Mouse (Mus musculus) hindbrain, embryonic 11.5 days (tissue): ENCODE measurements at regions not wholly inside any gene's neighbourhood (a gene's known extent, or its start where the extent isn't known, plus 50 kb on each side); places are given as distances from the start of the nearest gene placed in this dataset.
"Not testable (repeated sequence)": the region's sequence is repeated elsewhere in the genome, so short reads cannot be mapped to it uniquely, and the experiment has no call there.

ENCODE experiments used
- ATAC-seq: fragments of 200-750 bp; cut with Nextera tagmentation; 2 replicates; pipeline ENCODE4 v1.8.0; 2017; ENCODE audit warnings: mild to moderate bottlenecking, moderate TSS enrichment, moderate library complexity; ENCODE audit not compliant: low FRiP score
- DNase-seq: peaks from one replicate; pipeline ENCODE4 v3.0.0-alpha.2; 2015; ENCODE audit warnings: low spot score
- H3K27ac ChIP-seq: fragments of 300-500 bp; sonication (generic); 2 replicates; pipeline ENCODE4 v1.5.1; 2014; ENCODE audit warnings: mild to moderate bottlenecking, low read depth, low read length
- H3K27me3 ChIP-seq: fragments of 300-500 bp; sonication (generic); 2 replicates; pipeline ENCODE4 v1.6.1; 2014; ENCODE audit warnings: mild to moderate bottlenecking, low read length, moderate library complexity, mixed read lengths; ENCODE audit not compliant: control insufficient read depth, insufficient read depth
- H3K36me3 ChIP-seq: fragments of 300-500 bp; sonication (generic); 2 replicates; pipeline ENCODE4 v1.6.1; 2014; ENCODE audit warnings: mild to moderate bottlenecking, low read length, moderate library complexity, mixed read lengths; ENCODE audit not compliant: control insufficient read depth, insufficient read depth
- H3K4me1 ChIP-seq: fragments of 300-500 bp; sonication (generic); replicated peaks from 2 replicates; pipeline ENCODE4 v1.6.1; 2014; ENCODE audit warnings: low read length, mixed read lengths; ENCODE audit not compliant: control insufficient read depth, insufficient read depth
- H3K4me2 ChIP-seq: fragments of 300-500 bp; sonication (generic); replicated peaks from 2 replicates; pipeline ENCODE4 v1.6.1; 2014; ENCODE audit warnings: mild to moderate bottlenecking, low read depth, low read length
- H3K4me3 ChIP-seq: fragments of 300-500 bp; sonication (generic); 2 replicates; pipeline ENCODE4 v1.5.1; 2014; ENCODE audit warnings: low read depth, low read length
- H3K9ac ChIP-seq: fragments of 300-500 bp; sonication (generic); 2 replicates; pipeline ENCODE4 v1.6.1; 2014; ENCODE audit warnings: low read depth, low read length
- H3K9me3 ChIP-seq: fragments of 300-500 bp; sonication (generic); 2 replicates; pipeline ENCODE4 v1.6.1; 2016; ENCODE audit warnings: low read length; ENCODE audit not compliant: control insufficient read depth
- WGBS: fragments of 180-500 bp; shearing (Covaris S2); extraction: QIAGEN DNeasy Blood & Tissue Kit; methylation state at CpG from one replicate; pipeline ENCODE4 v1.1.7; 2014; 5-methylcytosine and 5-hydroxymethylcytosine counted together

- not testable (repeated sequence) for H3K4me2 ChIP-seq, H3K36me3 ChIP-seq, H3K4me1 ChIP-seq, H3K27ac ChIP-seq, H3K27me3 ChIP-seq, H3K4me3 ChIP-seq, H3K9me3 ChIP-seq, ATAC-seq, DNase-seq, H3K9ac ChIP-seq
- whole genome bisulfite sequencing = 75% methylated on average over 1 of the region's 1 CpGs
Measured at GRCm38 (mm10) chr5:55677811-55678210, 1679.5 kb downstream of the Stim2 start.

- H3K4me3 ChIP-seq = no peak overlapping the region
- no peaks in the 10 kb centered on the region for H3K36me3 ChIP-seq
- H3K27ac ChIP-seq = no peak overlapping the region
- 83% methylated on average over 5 of the region's 5 CpGs for WGBS
- no peaks in the 10 kb centered on the region for H3K4me1 ChIP-seq
- no peaks in the 10 kb centered on the region for H3K27me3 ChIP-seq
- no peak for DNase-seq
- no peaks in the 10 kb centered on the region for H3K9me3 ChIP-seq
- peak; percentile 27; the same call in 1 of the 2 replicates for ATAC-seq
- H3K4me2 ChIP-seq = no peak overlapping the region
- H3K9ac ChIP-seq = no peak overlapping the region
Measured at GRCm38 (mm10) chr5:55691114-55691742, 1692.9 kb downstream of the Stim2 start.

- 86% methylated on average over 3 of the region's 3 CpGs for WGBS
- Histone ChIP-seq H3K27me3 (no peaks in the 10 kb centered on the region), H3K4me1 (no peaks in the 10 kb centered on the region), H3K9me3 (no peaks in the 10 kb centered on the region), H3K9ac (no peak overlapping the region), H3K27ac (no peak overlapping the region), H3K36me3 (no peaks in the 10 kb centered on the region), H3K4me3 (no peak overlapping the region), H3K4me2 (no peak overlapping the region)
- ATAC-seq (no peak), DNase-seq (no peak)
Measured at GRCm38 (mm10) chr5:55704512-55704911, 1706.2 kb downstream of the Stim2 start.

GRCm38 (mm10) chr5:55711786-55712185 lies 1713.5 kb downstream of the Stim2 start:
- WGBS = 20% methylated on average over 1 of the region's 1 CpGs
- Histone ChIP-seq H3K27me3 (no peaks in the 10 kb centered on the region), H3K4me1 (no peaks in the 10 kb centered on the region), H3K9ac (no peak overlapping the region), H3K4me3 (no peak overlapping the region), H3K36me3 (no peaks in the 10 kb centered on the region), H3K9me3 (no peaks in the 10 kb centered on the region), H3K4me2 (no peak overlapping the region), H3K27ac (no peak overlapping the region)
- peak; percentile 3 for DNase-seq
- no peak for ATAC-seq

GRCm38 (mm10) chr5:55735143-55735542 lies 1736.8 kb downstream of the Stim2 start:
- Histone ChIP-seq H3K9me3 (no peaks in the 10 kb centered on the region), H3K27ac (no peak overlapping the region), H3K4me1 (no peaks in the 10 kb centered on the region), H3K4me2 (no peak overlapping the region), H3K9ac (no peak overlapping the region), H3K4me3 (no peak overlapping the region), H3K36me3 (no peaks in the 10 kb centered on the region), H3K27me3 (no peaks in the 10 kb centered on the region)
- DNase-seq = no peak
- 84% methylated on average over 3 of the region's 3 CpGs for WGBS
- ATAC-seq = no peak

- DNase-seq (no peak), ATAC-seq (no peak)
- Histone ChIP-seq H3K4me1 (no peaks in the 10 kb centered on the region), H3K4me3 (no peak overlapping the region), H3K9ac (no peak overlapping the region), H3K36me3 (no peaks in the 10 kb centered on the region), H3K4me2 (no peak overlapping the region), H3K27me3 (no peaks in the 10 kb centered on the region), H3K27ac (no peak overlapping the region), H3K9me3 (no peaks in the 10 kb centered on the region)
- 100% methylated on average over 1 of the region's 1 CpGs for WGBS
Measured at GRCm38 (mm10) chr5:55761777-55762176, 1763.5 kb downstream of the Stim2 start.

GRCm38 (mm10) chr5:55791755-55792629 lies 1793.7 kb downstream of the Stim2 start:
- no peak for ATAC-seq
- Histone ChIP-seq H3K4me1 (no peaks in the 10 kb centered on the region), H3K27ac (no peak overlapping the region), H3K4me3 (no peak overlapping the region), H3K4me2 (no peak overlapping the region), H3K9ac (no peak overlapping the region), H3K27me3 (no peaks in the 10 kb centered on the region), H3K36me3 (no peaks in the 10 kb centered on the region), H3K9me3 (no peaks in the 10 kb centered on the region)
- 62% methylated on average over 8 of the region's 8 CpGs for WGBS
- DNase-seq = no peak

GRCm38 (mm10) chr5:55792717-55793116 lies 1794.4 kb downstream of the Stim2 start:
- no peaks in the 10 kb centered on the region for H3K27me3 ChIP-seq
- no peaks in the 10 kb centered on the region for H3K4me1 ChIP-seq
- no peak overlapping the region for H3K4me3 ChIP-seq
- 61% methylated on average over 1 of the region's 1 CpGs for WGBS
- no peak overlapping the region for H3K9ac ChIP-seq
- no peak overlapping the region for H3K27ac ChIP-seq
- H3K9me3 ChIP-seq = no peaks in the 10 kb centered on the region
- DNase-seq (no peak), ATAC-seq (no peak)
- H3K4me2 ChIP-seq = no peak overlapping the region
- no peaks in the 10 kb centered on the region for H3K36me3 ChIP-seq
